Mouse (Mus musculus) large intestine, adult 2 months (tissue): ENCODE measurements around the gene Cmklr1. TPM values are rescaled to one million over a fixed set of nuclear protein-coding genes. Genes with fewer than 3 reads are reported as not detected.

Experiments
- DNase-seq: peaks from one replicate; pipeline ENCODE4 v3.0.0-alpha.2; 2012; ENCODE audit warnings: low read depth, low spot score
- WGBS: fragments of 180-500 bp; shearing (Covaris S2); methylation state at CpG from one replicate; pipeline ENCODE4 v1.1.7; 2018; 5-methylcytosine and 5-hydroxymethylcytosine counted together
- polyA plus RNA-seq: library from polyadenylated mRNA; depleted of rRNA; stranded (reverse); fragments of >200 nt; gene quantifications from 2 replicates; pipeline ENCODE4 v1.2.3, GENCODE M21; 2012

Cmklr1 gene
- polyA plus RNA-seq, 1 experiment: 5.4 TPM

DNA sequence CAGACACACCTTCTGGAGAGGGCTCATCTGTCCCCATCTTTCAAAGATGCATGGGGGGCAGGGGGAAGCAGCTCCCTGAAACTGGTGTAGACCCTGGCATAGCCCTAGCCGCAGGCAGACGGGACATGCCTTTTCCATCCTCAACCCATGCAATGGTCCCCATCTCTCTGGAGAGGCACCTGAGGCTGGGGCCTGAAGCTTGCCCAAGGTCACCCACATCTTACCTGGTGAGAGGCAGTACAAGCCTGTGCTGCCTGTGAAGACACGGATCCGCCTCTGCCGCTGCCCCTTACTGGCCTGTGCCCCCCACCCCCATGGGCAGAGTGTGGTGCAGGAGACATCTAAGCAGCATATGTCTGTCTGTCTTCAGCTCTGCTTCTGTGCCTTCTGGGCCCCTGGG is 23.2 kb downstream of the Cmklr1 start:
- no peak for DNase-seq
- 71% methylated on average over 5 of the region's 5 CpGs for WGBS

DNA sequence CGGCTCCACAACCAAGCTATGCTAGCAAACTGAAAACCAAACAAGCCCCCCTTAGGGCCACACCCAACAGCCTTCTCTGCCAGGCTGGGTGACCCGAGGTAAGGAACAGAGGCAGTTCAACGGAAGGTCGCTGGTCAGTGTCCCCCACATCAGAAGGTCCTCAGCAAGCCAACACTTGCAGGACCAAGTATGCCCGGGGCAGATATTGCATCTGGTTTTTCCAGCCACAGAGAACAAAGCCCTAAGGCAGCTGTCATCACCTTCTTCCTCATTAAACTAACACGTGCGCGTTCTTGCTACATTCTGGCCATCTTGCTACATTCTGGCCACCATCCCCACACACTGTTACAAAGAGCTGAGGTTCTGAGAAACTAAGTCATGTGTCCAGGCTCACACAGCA is 23.9 kb downstream of the Cmklr1 start:
- WGBS: 68% methylated on average over 8 of the region's 8 CpGs
- no peak for DNase-seq

DNA sequence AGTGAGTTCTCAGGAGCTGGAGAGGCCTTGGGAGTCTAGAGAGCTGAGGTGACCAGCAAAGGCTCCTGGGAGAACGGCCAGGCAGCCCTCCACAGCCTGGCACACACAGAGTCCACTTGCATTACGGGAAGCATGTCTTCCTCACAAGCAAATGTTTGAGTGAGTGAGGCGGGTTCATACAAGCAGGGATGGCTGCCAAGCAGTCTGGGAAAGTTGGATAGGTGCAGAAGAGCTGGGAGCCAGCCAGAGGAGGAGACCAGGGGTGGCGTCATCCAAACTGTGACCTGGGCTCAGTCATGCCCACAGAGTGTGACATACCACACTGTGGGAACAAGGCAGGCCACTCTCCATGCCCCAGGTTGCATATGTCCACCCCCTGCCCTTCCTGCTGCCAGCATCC is 25.2 kb downstream of the Cmklr1 start:
- WGBS: 62% methylated on average over 4 of the region's 4 CpGs
- DNase-seq: no peak

DNA sequence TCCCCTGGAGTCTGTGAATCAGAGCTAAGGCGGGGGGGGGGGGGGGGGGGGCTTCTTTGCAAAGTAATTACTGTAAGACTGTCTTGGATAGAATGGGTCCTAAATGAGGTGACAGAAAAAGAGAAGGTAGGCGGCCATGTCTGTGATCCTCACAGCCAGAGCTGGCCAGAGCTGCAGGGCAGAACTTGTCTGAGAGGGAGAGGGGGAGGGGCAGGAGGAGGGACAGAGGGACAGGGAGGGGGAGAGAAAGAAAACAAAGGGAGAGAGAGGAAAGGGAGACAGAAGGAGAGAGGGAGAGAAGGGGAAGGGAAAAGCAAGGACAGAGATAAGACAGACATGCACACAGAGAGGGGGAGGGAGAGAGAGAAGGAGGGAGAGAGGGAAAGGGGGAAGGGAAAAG is 27.2 kb downstream of the Cmklr1 start:
- DNase-seq: no peak
- 41% methylated on average over 2 of the region's 2 CpGs for WGBS

DNA sequence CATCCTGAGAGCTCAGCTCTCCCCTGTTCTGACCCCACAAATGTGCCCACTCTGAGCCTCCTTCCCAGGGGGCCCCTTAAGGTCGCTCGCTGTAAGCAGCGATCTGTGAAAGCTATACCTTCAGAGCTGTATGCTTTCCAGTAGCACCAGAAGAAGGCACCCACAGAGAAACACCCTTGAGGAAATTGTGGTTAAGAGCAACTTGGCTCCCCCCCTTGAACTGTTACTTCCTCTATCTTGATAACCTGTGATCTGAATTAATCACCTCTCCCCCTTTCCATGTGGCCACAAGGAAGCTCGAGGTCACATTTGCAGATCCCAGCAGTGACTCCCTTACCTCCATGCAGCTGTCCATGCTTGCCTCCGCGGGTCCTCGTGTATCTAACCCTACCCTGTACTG is 29.2 kb downstream of the Cmklr1 start:
- 75% methylated on average over 7 of the region's 7 CpGs for WGBS
- no peak for DNase-seq

GRCm38 (mm10) chr5:113620130-113620716 is 30.0 kb downstream of the Cmklr1 start:
- 70% methylated on average over 16 of the region's 16 CpGs for WGBS
- no peak for DNase-seq

GRCm38 (mm10) chr5:113619151-113619550 is 31.1 kb downstream of the Cmklr1 start:
- no peak for DNase-seq
- WGBS: 80% methylated on average over 1 of the region's 1 CpGs

- DNase-seq: no peak
- WGBS: 92% methylated on average over 4 of the region's 4 CpGs
Measured at GRCm38 (mm10) chr5:113618716-113619115, 31.5 kb downstream of the Cmklr1 start.

GRCm38 (mm10) chr5:113611771-113612233 is 38.4 kb downstream of the Cmklr1 start:
- 62% methylated on average over 12 of the region's 12 CpGs for WGBS

DNA sequence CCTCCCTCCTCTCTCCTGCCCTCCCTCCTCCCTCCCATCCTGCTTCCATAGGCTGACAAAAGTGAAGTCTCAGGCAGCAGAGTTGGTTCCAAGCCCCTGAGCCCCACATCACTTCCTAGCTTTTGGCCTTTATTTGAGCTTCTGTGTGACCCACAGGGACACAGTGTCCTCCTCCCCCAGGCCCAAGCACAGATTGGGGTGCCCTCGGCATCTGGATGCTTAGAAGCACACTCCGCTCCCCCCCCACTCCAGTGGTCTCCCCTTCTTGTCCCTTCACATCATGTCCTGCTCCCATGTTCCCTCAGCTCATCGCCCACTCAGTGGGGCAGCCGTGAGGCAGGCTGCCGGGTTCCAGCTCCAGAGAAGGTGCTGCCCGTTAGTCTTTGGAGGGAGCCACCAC is 39.1 kb downstream of the Cmklr1 start:
- WGBS: 84% methylated on average over 6 of the region's 6 CpGs
- no peak for DNase-seq

More at GRCm38 (mm10) chr5:113611771-113612233, 38.4 kb downstream of the Cmklr1 start:
- DNase-seq: no peak

DNA sequence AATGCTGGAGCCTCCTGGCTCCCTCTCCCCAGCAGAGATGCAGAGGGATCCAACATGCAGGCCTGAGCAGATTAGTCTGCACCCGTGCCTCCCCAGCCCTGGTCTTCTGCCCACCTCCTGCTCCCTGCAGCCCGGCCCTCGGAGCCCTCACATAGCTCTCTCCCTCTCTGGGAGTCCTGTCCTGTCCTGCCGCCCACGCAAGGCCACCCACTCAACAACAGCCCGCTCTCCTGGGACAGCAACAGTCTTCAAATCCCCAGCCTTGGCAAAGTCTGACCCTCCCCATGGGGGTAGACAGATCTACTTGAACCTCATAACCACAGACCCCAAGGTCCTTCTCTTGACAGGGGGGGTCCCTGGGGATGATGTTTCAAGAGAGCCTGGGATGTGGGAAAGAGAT is 39.7 kb downstream of the Cmklr1 start:
- WGBS: 75% methylated on average over 6 of the region's 6 CpGs
- no peak for DNase-seq

- no peak for DNase-seq
- WGBS: 79% methylated on average over 5 of the region's 5 CpGs
Measured at GRCm38 (mm10) chr5:113609891-113610290, 40.3 kb downstream of the Cmklr1 start.

DNA sequence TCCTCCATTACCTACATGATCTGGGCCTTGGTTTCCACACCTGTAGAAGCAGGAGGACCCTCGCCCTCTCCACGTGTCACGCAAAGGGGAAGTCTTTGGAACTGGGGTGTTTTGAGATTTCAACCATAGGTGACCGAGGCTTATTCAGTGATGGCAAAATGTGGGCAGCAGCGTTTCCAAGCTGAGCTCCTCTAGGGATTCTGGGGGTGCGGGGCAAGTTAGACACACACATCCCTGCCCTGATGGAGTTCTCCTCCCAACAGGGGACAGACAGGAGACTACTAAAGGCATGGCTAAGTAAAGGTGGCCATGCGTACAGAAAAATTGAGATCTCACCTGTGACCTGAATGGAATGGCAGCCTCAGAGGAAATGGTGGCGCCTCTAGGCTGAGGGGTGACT is 41.7 kb downstream of the Cmklr1 start:
- no peak for DNase-seq
- WGBS: 74% methylated on average over 8 of the region's 8 CpGs

- DNase-seq: no peak
- WGBS: 18% methylated on average over 13 of the region's 13 CpGs
Measured at GRCm38 (mm10) chr5:113607941-113608431, 42.2 kb downstream of the Cmklr1 start.

DNA sequence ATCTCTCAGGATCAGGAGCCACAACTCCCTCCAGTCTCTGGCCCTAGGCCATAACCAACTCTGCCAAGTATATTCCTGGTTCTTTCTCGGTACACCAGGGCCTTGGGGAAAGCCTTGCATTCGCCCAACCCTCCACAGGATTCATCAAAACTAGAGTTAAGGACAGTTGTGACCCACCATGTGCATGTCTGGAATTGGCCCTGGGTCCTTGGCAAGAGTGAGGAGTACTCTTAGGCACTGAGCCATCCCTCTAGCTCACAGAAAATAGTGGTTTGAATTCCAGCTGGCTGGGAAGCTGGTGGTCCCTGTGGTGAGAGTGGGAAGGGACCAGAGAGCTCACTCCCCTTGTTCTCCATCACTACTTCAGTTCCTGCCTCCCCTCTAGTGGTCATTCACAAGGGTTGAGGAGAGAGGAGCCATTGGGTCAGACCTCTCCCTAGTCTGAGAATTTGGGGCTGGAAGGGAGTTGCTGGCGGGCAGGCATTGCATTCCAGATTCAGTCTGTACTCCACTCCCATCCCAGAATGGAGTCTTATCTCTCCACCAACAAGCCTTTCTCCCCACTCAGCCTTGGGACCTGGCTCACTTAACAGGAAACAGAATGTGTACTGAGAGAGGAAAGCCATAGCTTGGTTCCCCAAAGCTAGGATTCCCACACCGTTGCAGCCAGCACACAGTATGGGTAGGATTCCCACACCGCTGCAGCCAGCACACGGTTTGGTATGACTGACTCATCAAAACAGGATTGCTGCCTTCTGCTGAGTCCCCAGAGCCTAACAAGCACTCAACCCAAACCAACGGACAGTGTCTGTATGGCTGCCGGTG is 43.1 kb downstream of the Cmklr1 start:
- DNase-seq: no peak
- WGBS: 67% methylated on average over 8 of the region's 8 CpGs

DNA sequence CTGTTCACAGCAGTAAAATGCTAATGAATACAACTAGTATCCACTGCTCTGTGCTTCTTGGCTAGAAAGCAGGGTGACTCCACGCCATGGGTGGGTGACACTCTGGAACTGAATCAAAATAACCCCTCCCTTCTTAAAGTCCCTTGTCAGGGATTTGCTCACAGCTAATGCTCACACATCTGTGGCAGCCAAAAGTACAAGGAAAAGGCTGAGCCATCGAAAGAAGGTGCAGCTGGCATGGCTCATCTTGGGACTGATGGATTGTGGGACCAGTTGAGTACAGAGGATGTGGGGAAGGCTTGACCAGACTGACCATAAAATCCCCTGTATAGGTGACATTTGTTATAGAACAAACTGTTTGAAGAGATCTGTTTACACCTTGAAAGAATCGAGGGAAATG is 44.1 kb downstream of the Cmklr1 start:
- 48% methylated on average over 3 of the region's 3 CpGs for WGBS
- no peak for DNase-seq

- 42% methylated on average over 4 of the region's 4 CpGs for WGBS
Measured at GRCm38 (mm10) chr5:113604758-113605157, 45.5 kb downstream of the Cmklr1 start.

DNA sequence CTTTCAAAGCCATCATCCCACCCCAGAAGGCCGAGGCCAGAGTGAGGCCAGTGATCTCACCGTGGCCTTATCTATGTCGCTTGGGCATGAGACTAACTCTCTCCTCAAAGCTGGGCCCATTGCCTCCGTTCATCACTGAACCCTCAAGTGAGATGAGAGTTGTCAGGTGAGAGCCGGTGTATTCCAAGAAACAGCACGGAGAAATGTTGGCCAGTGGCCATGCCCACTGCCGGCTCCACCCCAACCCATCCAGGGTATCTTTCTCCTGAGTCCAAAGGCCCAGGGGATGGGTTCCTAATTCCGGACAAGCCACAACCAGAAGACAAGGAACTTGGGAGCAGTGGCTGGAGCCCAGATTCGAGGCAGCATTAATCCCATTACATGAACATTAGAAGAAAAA is 46.8 kb downstream of the Cmklr1 start:
- 72% methylated on average over 9 of the region's 9 CpGs for WGBS
- no peak for DNase-seq

More at GRCm38 (mm10) chr5:113604758-113605157, 45.5 kb downstream of the Cmklr1 start:
- no peak for DNase-seq

- 82% methylated on average over 4 of the region's 4 CpGs for WGBS
- no peak for DNase-seq
Measured at GRCm38 (mm10) chr5:113600803-113601202, 49.4 kb downstream of the Cmklr1 start.

DNA sequence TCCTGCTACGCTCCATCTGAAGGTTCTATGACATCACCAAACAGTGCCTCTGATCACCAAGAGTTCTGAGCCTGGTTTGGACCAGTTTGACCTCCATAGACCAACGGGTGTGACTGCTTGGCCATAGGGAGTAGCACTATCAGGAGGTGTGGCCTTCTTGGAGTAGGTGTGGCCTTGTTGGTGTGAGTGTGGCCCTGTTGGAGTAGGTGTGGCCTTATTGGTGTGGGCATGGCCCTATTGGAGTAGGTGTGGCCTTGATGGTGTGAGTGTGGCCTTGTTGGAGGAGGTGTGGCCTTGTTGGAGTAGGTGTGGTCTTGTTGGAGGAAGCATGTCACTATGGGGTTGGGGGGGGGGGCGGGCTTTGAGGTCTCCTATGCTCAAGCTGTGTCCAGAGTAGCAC is 50.0 kb downstream of the Cmklr1 start:
- no peak for DNase-seq
- WGBS: 74% methylated on average over 3 of the region's 3 CpGs

DNA sequence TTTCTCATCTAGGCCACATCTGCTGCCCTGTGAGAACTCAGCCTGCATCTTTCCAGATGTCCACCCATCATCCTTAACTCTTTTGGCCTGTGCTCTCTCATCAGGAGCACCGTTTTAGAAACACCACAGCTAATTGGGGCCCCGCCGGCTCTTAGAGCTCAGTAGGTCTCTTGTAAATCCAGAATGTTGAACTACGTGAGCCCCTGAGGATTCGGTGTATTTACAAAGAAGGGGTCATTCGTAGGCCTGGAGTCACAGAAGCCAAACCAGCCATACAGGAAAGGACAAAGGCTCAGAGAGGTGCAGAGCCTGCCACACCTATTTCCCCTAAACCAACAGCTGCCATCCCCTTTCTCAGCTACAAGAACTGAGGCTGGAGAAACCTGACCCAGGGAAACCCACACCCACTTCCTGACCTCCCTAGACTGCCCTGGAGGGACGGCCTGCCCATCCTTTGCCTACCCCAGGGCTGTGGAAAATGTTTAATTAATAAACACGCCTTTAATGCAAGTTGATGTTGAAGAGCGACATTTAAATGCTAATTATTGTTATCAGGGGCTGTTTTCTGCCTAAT is 53.4 kb downstream of the Cmklr1 start:
- 57% methylated on average over 9 of the region's 9 CpGs for WGBS
- DNase-seq: no peak
